Mouse (Mus musculus) small intestine, adult 2 months (tissue): Measurements from ENCODE around the gene Rad51b.

Experiments
- CTCF ChIP-seq: fragments of 200-500 bp; IDR thresholded peaks from 2 replicates; pipeline ENCODE4 v1.5.1; 2012; ENCODE audit warnings: low read depth, mild to moderate bottlenecking, control low read depth, inconsistent platforms, low read length, moderate library complexity, mixed read lengths; ENCODE audit not compliant: insufficient replicate concordance, insufficient read length; ENCODE audit errors: extremely low read depth
- POLR2A ChIP-seq: fragments of 200-500 bp; IDR thresholded peaks from 2 replicates; pipeline ENCODE4 v1.6.1; 2012; ENCODE audit warnings: low read depth, mild to moderate bottlenecking, control low read depth, inconsistent platforms, low read length, moderate library complexity

DNA sequence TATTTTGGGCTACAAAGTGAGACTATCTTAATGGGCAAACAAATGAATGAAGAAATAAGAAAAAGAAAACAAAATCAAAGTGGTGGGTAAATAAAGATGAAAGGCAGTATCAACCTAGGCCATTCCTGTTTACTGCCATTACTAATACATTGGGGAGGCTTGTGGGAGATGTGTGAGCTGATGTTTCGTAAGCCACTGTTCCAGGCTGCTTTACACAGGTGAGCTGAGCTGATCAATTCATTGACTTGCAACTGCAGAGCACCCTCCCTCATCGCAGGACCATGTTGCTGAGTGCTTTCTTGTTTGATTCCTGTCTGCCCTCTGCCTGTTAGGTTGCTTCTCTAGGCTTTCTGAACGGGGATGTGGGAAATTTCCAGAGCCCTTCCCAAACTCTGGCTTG, 106.9 kb downstream of the Rad51b start:
- TF ChIP-seq POLR2A = no peak
- no peak for TF ChIP-seq CTCF
